Mouse (Mus musculus) midbrain, embryonic 12.5 days (tissue): ENCODE results near the gene Agap1. TPM values are rescaled to one million over a fixed set of nuclear protein-coding genes. Genes with fewer than 3 reads are reported as not detected.

Source experiments
- ATAC-seq: fragments of 200-750 bp; cut with Nextera tagmentation; 2 replicates; pipeline ENCODE4 v1.8.0; 2017; ENCODE audit warnings: low read depth, moderate TSS enrichment, moderate library complexity; ENCODE audit not compliant: low FRiP score
- H3K27ac ChIP-seq: fragments of 300-500 bp; sonication (generic); replicated peaks from 2 replicates; pipeline ENCODE4 v1.5.1; 2016; ENCODE audit warnings: mild to moderate bottlenecking
- H3K27me3 ChIP-seq: fragments of 300-500 bp; sonication (generic); 2 replicates; pipeline ENCODE4 v1.6.1; 2016; ENCODE audit warnings: mild to moderate bottlenecking
- H3K36me3 ChIP-seq: fragments of 300-500 bp; sonication (generic); 2 replicates; pipeline ENCODE4 v1.6.1; 2016
- H3K4me1 ChIP-seq: fragments of 300-500 bp; sonication (generic); 2 replicates; pipeline ENCODE4 v1.6.1; 2016
- H3K4me2 ChIP-seq: fragments of 300-500 bp; sonication (generic); replicated peaks from 2 replicates; pipeline ENCODE4 v1.6.1; 2016; ENCODE audit warnings: mild to moderate bottlenecking, moderate library complexity
- H3K4me3 ChIP-seq: fragments of 300-500 bp; sonication (generic); 2 replicates; pipeline ENCODE4 v1.5.1; 2016; ENCODE audit warnings: mild to moderate bottlenecking
- H3K9ac ChIP-seq: fragments of 300-500 bp; sonication (generic); replicated peaks from 2 replicates; pipeline ENCODE4 v1.6.1; 2016; ENCODE audit warnings: mild to moderate bottlenecking, moderate library complexity
- H3K9me3 ChIP-seq: fragments of 300-500 bp; sonication (generic); 2 replicates; pipeline ENCODE4 v1.6.1; 2016; ENCODE audit warnings: mild to moderate bottlenecking
- WGBS: fragments of 180-500 bp; shearing (Covaris S2); methylation state at CpG from one replicate; pipeline ENCODE4 v1.1.7; 2016; 5-methylcytosine and 5-hydroxymethylcytosine counted together
- polyA plus RNA-seq: library from polyadenylated mRNA; unstranded; fragments of >200 nt; fragmentation: Nextera tagmentation; extraction: Ambion mirVana; gene quantifications from 2 replicates; pipeline ENCODE4 v1.2.1, GENCODE M21; 2016

Agap1 gene
- polyA plus RNA-seq, 1 experiment from 2014 or later: 61.9 TPM

- no peak overlapping the region for H3K27ac ChIP-seq
- no peaks in the 10 kb centered on the region for H3K4me1 ChIP-seq
- H3K27me3 ChIP-seq: no peaks in the 10 kb centered on the region
- no peak overlapping the region for H3K4me3 ChIP-seq
- no peak overlapping the region for H3K4me2 ChIP-seq
- no peaks in the 10 kb centered on the region for H3K9me3 ChIP-seq
- no peak for ATAC-seq
- H3K9ac ChIP-seq: no peak overlapping the region
- peaks cover 58% of the 10 kb centered on the region for H3K36me3 ChIP-seq
- 94% methylated on average over 2 of the region's 2 CpGs for WGBS
Observed at GRCm38 (mm10) chr1:89635131-89635530, 180.5 kb downstream of the Agap1 start.

DNA sequence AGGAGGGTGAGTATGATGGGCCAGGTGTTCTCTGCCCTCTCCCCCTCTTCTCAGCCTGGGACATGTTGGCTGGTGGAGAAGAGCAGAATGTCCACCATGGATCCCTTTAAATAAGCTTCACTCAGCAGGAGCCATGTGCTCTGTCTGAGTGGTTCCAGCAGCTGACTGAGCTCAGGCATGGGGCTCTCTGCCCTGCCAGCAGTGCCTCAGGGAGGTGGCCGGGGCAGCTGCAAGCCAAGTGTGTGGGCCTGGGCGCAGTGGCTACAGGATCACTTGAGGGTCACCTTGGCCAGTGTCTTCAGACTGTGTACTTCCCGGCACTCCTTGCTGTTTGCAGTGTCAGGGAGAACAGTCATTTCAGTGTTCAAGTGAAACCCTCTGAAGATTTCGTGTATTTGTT, 183.1 kb downstream of the Agap1 start:
- no peaks in the 10 kb centered on the region for H3K4me1 ChIP-seq
- no peak overlapping the region for H3K4me2 ChIP-seq
- no peak overlapping the region for H3K4me3 ChIP-seq
- peaks cover 54% of the 10 kb centered on the region for H3K36me3 ChIP-seq
- no peak overlapping the region for H3K27ac ChIP-seq
- H3K27me3 ChIP-seq: no peaks in the 10 kb centered on the region
- H3K9ac ChIP-seq: no peak overlapping the region
- WGBS: 93% methylated on average over 4 of the region's 4 CpGs
- ATAC-seq: no peak
- no peaks in the 10 kb centered on the region for H3K9me3 ChIP-seq

DNA sequence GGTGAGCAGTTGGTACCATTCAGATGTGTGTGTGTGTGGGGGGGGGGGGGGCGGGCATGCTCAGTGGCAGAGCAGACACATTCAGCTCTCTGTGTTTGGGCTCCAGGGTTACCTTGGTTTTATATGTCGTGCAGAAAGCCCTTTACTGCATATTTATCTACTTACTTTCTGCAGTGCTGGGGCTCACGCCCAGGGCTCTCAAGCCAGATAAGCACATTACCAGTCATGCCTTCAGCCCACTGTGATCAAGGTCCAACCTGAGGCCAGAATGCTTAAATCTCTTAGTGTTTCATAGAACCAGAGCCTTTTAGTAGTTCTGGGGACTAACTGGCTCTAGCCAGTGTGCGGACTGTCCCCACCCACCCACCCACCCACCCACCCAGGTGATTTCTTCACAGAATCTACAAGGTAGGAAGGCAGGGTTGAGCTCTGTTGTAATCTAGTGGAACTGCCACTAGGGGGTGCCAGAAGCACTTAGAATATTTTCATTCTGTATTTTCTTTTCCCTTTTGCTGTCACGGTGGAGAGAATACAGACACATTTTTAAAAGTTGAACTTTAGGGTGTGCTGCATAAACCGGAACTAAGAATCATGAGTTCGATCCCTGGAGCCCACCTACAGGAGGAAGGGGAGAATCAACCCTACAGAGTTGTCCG, 189.0 kb downstream of the Agap1 start:
- WGBS: 77% methylated on average over 8 of the region's 8 CpGs
- ATAC-seq: 0 out of 2 replicates have a peak, but pooled peaks have one; percentile 12
- H3K9me3 ChIP-seq: no peaks in the 10 kb centered on the region
- no peak overlapping the region for H3K27ac ChIP-seq
- H3K9ac ChIP-seq: no peak overlapping the region
- H3K4me1 ChIP-seq: no peaks in the 10 kb centered on the region
- no peak overlapping the region for H3K4me2 ChIP-seq
- H3K4me3 ChIP-seq: no peak overlapping the region
- peaks cover 17% of the 10 kb centered on the region for H3K36me3 ChIP-seq
- H3K27me3 ChIP-seq: peaks cover 5% of the 10 kb centered on the region; the same call in 1 of the 2 replicates

DNA sequence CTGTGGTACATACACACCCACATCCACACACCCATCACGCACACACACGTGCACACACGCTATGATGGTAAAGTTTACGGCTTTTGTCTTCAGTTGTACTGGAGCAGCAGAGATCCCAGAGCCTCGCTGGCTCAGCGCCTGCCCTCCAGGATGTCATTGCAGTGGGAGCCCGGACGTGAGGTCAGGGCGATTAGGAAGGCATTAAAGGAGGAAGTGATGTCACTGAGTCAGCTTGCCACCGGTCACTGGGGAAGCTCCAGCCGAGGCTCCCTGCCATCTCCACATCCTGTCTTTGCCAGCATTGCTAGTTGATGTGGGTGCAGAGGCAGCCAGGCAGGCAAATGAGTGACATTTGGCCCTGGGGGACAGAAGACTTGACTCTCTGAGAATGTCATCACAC, 189.5 kb downstream of the Agap1 start:
- H3K4me1 ChIP-seq: no peaks in the 10 kb centered on the region
- H3K27me3 ChIP-seq: peaks cover 5% of the 10 kb centered on the region; the same call in 1 of the 2 replicates
- no peak overlapping the region for H3K4me2 ChIP-seq
- peaks cover 12% of the 10 kb centered on the region for H3K36me3 ChIP-seq
- WGBS: 88% methylated on average over 11 of the region's 11 CpGs
- no peak for ATAC-seq
- H3K27ac ChIP-seq: no peak overlapping the region
- no peak overlapping the region for H3K9ac ChIP-seq
- H3K9me3 ChIP-seq: no peaks in the 10 kb centered on the region
- H3K4me3 ChIP-seq: no peak overlapping the region

DNA sequence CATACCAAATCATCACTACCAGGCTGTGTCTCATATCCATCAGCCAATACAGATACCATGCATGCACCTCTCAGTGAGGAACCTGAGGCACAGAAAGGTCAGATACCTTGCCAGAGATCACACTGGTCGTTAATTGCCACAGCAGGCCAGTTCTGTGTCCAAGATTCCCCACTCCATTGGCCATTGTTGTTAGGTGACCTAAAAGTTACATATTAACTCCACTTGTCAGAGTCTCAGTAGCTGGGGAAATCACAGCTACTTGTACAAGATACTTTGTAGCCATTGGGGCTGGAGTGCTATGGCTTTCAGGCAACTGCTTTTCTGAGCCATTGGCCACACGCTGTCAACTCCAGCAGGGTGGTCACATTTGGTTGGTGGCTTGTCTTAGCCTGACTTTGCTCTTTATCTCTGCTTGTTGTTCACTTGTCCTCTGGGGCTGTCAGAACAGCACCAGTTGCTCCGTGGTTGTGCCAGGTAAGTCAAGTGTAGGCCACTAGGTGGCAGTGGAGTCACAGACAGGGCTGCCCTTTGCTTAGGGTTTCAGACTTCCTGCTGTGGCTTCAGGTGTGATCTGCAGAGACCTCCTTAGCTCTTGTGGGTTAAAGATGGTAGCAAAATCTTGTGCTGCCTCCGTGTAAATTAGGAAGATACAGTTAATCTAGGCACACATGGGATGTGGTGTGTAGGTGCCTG, 191.9 kb downstream of the Agap1 start:
- Histone ChIP-seq H3K27me3 (peaks cover 5% of the 10 kb centered on the region; the same call in 1 of the 2 replicates), H3K4me1 (no peaks in the 10 kb centered on the region), H3K9ac (no peak overlapping the region), H3K4me2 (no peak overlapping the region), H3K27ac (no peak overlapping the region), H3K9me3 (no peaks in the 10 kb centered on the region), H3K36me3 (peaks cover 11% of the 10 kb centered on the region; the same call in 1 of the 2 replicates), H3K4me3 (no peak overlapping the region)
- 32% methylated on average over 4 of the region's 4 CpGs for WGBS
- ATAC-seq: 0 out of 2 replicates have a peak, but pooled peaks have one; percentile 27

- Histone ChIP-seq H3K4me2 (no peak overlapping the region), H3K4me1 (no peaks in the 10 kb centered on the region), H3K36me3 (peaks cover 11% of the 10 kb centered on the region; the same call in 1 of the 2 replicates), H3K27ac (no peak overlapping the region), H3K9ac (no peak overlapping the region), H3K4me3 (no peak overlapping the region), H3K9me3 (no peaks in the 10 kb centered on the region), H3K27me3 (peaks cover 5% of the 10 kb centered on the region; the same call in 1 of the 2 replicates)
- ATAC-seq: no peak
- 87% methylated on average over 8 of the region's 8 CpGs for WGBS
Observed at GRCm38 (mm10) chr1:89647505-89647904, 192.9 kb downstream of the Agap1 start.

DNA sequence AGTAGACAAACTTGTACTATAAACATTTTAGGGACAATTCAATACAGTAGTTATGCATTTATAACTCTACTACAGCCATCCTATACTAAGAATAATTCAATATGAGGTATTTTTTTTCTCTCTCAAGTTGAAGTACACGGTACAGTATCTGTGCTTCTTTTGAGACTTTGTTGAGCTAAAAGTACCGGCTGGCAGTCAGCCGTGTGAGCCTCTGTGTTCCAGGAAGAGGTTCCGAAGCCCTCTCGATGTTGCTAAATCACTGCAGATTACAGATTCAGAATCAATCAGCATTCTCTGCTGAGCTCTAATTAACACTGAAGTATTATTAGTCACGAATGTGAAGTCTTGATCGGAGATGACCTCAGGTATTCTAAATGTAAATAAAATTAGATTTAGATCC, 196.0 kb downstream of the Agap1 start:
- Histone ChIP-seq H3K27me3 (peaks cover under 1% of the 10 kb centered on the region; the same call in 1 of the 2 replicates), H3K9ac (no peak overlapping the region), H3K4me3 (no peak overlapping the region), H3K36me3 (no peaks in the 10 kb centered on the region), H3K27ac (no peak overlapping the region), H3K9me3 (no peaks in the 10 kb centered on the region), H3K4me2 (no peak overlapping the region), H3K4me1 (no peaks in the 10 kb centered on the region)
- WGBS: 86% methylated on average over 7 of the region's 7 CpGs
- ATAC-seq: no peak

DNA sequence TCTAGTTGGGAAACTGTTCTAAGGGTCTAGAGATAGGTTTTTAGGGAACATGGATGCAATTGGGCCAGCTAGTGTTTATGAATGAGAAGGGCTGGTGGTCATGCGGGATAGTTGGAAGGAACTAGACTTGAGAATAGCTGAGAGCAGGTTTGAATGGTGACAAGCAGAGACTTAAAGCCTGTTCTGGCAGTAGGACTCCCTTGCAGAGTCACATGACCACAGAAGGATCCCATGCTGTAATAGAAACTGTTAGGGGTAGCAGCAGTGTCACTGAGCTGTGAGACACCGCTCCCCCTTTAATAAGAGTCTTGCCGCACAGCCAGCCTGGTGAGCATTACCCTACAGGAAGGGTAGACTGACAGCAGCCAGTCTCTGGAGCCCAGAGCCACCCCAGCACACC, 201.6 kb downstream of the Agap1 start:
- Histone ChIP-seq H3K9ac (no peak overlapping the region), H3K4me2 (no peak overlapping the region), H3K27me3 (no peaks in the 10 kb centered on the region), H3K27ac (0 out of 2 replicates have a peak overlapping the region, but pooled peaks have one; percentile 7), H3K4me1 (no peaks in the 10 kb centered on the region), H3K9me3 (no peaks in the 10 kb centered on the region), H3K36me3 (0 out of 2 replicates have a peak, but pooled peaks cover 3% of the 10 kb centered on the region), H3K4me3 (no peak overlapping the region)
- no peak for ATAC-seq
- WGBS: 95% methylated on average over 3 of the region's 3 CpGs

GRCm38 (mm10) chr1:89656643-89657321, 202.2 kb downstream of the Agap1 start:
- no peak for ATAC-seq
- Histone ChIP-seq H3K4me2 (no peak overlapping the region), H3K4me3 (no peak overlapping the region), H3K27ac (0 out of 2 replicates have a peak overlapping the region, but pooled peaks have one; percentile 7), H3K9me3 (no peaks in the 10 kb centered on the region), H3K4me1 (no peaks in the 10 kb centered on the region), H3K36me3 (0 out of 2 replicates have a peak, but pooled peaks cover 3% of the 10 kb centered on the region), H3K27me3 (no peaks in the 10 kb centered on the region), H3K9ac (no peak overlapping the region)
- 69% methylated on average over 11 of the region's 11 CpGs for WGBS

DNA sequence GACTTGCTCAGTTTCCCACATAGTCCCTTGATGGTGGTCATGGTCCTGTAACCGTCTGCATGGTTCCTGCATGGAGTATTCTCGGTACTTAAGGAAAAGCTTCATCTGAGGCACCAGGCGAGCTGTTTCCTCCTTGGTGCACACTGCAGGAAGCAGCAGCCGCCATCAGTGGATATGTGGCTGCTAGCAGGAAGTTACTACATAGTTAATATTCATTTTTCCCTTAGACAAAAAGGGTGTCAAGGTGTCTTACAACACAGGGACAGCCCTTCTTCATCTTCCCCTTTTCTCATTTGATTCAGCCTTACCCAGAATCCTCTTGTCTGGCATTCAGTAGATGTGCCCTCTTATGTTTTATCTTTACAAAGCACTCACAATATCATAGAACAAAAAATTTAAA, 206.2 kb downstream of the Agap1 start:
- no peak for ATAC-seq
- WGBS: 94% methylated on average over 4 of the region's 4 CpGs
- Histone ChIP-seq H3K27ac (no peak overlapping the region), H3K4me2 (no peak overlapping the region), H3K9ac (no peak overlapping the region), H3K27me3 (no peaks in the 10 kb centered on the region), H3K4me3 (no peak overlapping the region), H3K4me1 (no peaks in the 10 kb centered on the region), H3K36me3 (peaks cover 12% of the 10 kb centered on the region), H3K9me3 (no peaks in the 10 kb centered on the region)

DNA sequence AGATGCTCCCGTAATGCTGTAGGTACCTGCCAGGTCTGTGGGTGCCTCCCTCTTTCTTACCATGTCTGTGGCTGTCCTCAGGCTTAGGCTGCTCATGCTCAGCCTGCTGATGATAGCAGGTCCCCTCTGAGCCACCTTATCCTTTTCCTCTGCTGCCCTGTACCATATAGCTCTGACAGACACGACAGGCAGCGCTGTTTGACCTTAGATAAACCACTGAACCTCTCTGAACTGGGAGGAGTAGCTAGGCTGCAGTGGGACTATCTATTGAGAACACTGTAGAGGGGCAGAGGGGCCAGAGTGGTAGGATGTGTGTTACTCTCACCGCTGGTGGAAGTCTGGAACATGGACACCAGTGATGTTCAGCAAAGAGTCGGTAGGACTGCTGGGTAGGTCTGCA, 211.5 kb downstream of the Agap1 start:
- H3K9ac ChIP-seq: no peak overlapping the region
- no peak for ATAC-seq
- no peaks in the 10 kb centered on the region for H3K9me3 ChIP-seq
- no peak overlapping the region for H3K4me3 ChIP-seq
- H3K4me1 ChIP-seq: peaks cover 14% of the 10 kb centered on the region
- H3K36me3 ChIP-seq: peaks cover 31% of the 10 kb centered on the region
- WGBS: 96% methylated on average over 5 of the region's 5 CpGs
- no peaks in the 10 kb centered on the region for H3K27me3 ChIP-seq
- no peak overlapping the region for H3K27ac ChIP-seq
- no peak overlapping the region for H3K4me2 ChIP-seq

- Histone ChIP-seq H3K27me3 (no peaks in the 10 kb centered on the region), H3K9me3 (no peaks in the 10 kb centered on the region), H3K4me3 (no peak overlapping the region), H3K4me2 (no peak overlapping the region), H3K9ac (no peak overlapping the region), H3K36me3 (peaks cover 42% of the 10 kb centered on the region), H3K4me1 (peaks cover 24% of the 10 kb centered on the region), H3K27ac (no peak overlapping the region)
- ATAC-seq: no peak
- WGBS: 92% methylated on average over 7 of the region's 7 CpGs
Observed at GRCm38 (mm10) chr1:89667387-89667786, 212.8 kb downstream of the Agap1 start.
